ENCODE assay signal across 13 mouse cellular contexts in genomic region chr11:4793006-4793405, GRCm38 (mm10). TPM values are rescaled to one million over a fixed set of nuclear protein-coding genes. Genes with fewer than 3 reads are reported as not detected.
"Had no signal": no experiment of that assay in that cellular context is flagged by ENCODE, and none has a peak within 500 bp of the region (broad histone marks: within the 10 kb centered on the region; RNA-seq: fewer than 3 reads in every experiment).

No protein-coding gene starts in this region.

- H3K9ac ChIP-seq: limb, embryonic 13.5 days; liver, embryonic 14.5 days; midbrain, embryonic 12.5 days; stomach, embryonic 15.5 days had no signal

- H3K4me1 ChIP-seq: limb, embryonic 13.5 days; stomach, embryonic 15.5 days had no signal

- H3K27ac ChIP-seq: layer of hippocampus, adult 2 months; limb, embryonic 13.5 days; liver, embryonic 14.5 days; midbrain, embryonic 12.5 days; stomach, embryonic 15.5 days had no signal

- H3K9me3 ChIP-seq: limb, embryonic 13.5 days; midbrain, embryonic 12.5 days; stomach, embryonic 15.5 days had no signal

- H3K27me3 ChIP-seq: limb, embryonic 13.5 days; midbrain, embryonic 12.5 days; stomach, embryonic 15.5 days had no signal

- H3K4me3 ChIP-seq: layer of hippocampus, adult 2 months; limb, embryonic 13.5 days; midbrain, embryonic 12.5 days; stomach, embryonic 15.5 days had no signal

- H3K4me2 ChIP-seq: limb, embryonic 13.5 days; midbrain, embryonic 12.5 days; stomach, embryonic 15.5 days had no signal

- DNase-seq: kidney, adult 9 months; lung, adult 18-20 months; thymus, adult 2 months; thymus, postnatal 25 days had no signal

- ATAC-seq: midbrain, embryonic 16.5 days had no signal

RNA-seq across cellular contexts. Expression of gene Cabp7, which starts 46.4 kb away (rescaled TPM):
- total RNA-seq: liver, adult 2 months; megakaryocyte-erythroid progenitor cell, adult 5-6 weeks had no signal
- polyA plus RNA-seq: liver, adult 2 months; spleen, adult 2 months had no signal
